Mouse (Mus musculus) ES-Bruce4 (cell line): ENCODE measurements around the gene Dram1. TPM values are rescaled to one million over a fixed set of nuclear protein-coding genes. Genes with fewer than 3 reads are reported as not detected.

Source experiments
- H3K27ac ChIP-seq: 2 replicates; pipeline ENCODE4 v1.5.1; 2012; ENCODE audit warnings: low read length, inconsistent platforms; ENCODE audit not compliant: insufficient read depth
- H3K27me3 ChIP-seq: 2 replicates; pipeline ENCODE4 v1.6.1; 2012; ENCODE audit warnings: mild to moderate bottlenecking, low read length, inconsistent platforms; ENCODE audit not compliant: control insufficient read depth, poor library complexity, insufficient read depth, severe bottlenecking
- H3K36me3 ChIP-seq: 2 replicates; pipeline ENCODE4 v1.6.1; 2012; ENCODE audit warnings: inconsistent platforms, mild to moderate bottlenecking, low read length, moderate library complexity; ENCODE audit not compliant: control insufficient read depth, poor library complexity, insufficient read depth, severe bottlenecking
- H3K4me1 ChIP-seq: one replicate; pipeline ENCODE4 v1.8.1; 2011; ENCODE audit warnings: low read length; ENCODE audit not compliant: control insufficient read depth, insufficient read depth
- H3K4me3 ChIP-seq: 2 replicates; pipeline ENCODE4 v1.5.1; 2011; ENCODE audit warnings: low read depth, mild to moderate bottlenecking, low read length
- H3K9ac ChIP-seq: 2 replicates; pipeline ENCODE4 v1.6.1; 2012; ENCODE audit warnings: low read depth, mild to moderate bottlenecking, inconsistent platforms; ENCODE audit not compliant: poor library complexity, severe bottlenecking
- H3K9me3 ChIP-seq: replicated peaks from 2 replicates; pipeline ENCODE4 v1.6.1; 2012; ENCODE audit warnings: mild to moderate bottlenecking, low read length, inconsistent platforms; ENCODE audit not compliant: control insufficient read depth, poor library complexity, insufficient read depth, severe bottlenecking
- CTCF ChIP-seq: IDR thresholded peaks from one replicate; pipeline ENCODE4 v1.8.1; 2011; ENCODE audit warnings: low read depth, low read length
- EP300 ChIP-seq: IDR thresholded peaks from 2 replicates; pipeline ENCODE4 v1.6.1; 2011; ENCODE audit warnings: low read depth, low read length; ENCODE audit not compliant: insufficient read depth
- POLR2A ChIP-seq: IDR thresholded peaks from one replicate; pipeline ENCODE4 v1.8.1; 2011; ENCODE audit warnings: low read length; ENCODE audit not compliant: insufficient read depth
- polyA plus RNA-seq: library from polyadenylated mRNA; stranded (reverse); fragments of >200 nt; gene quantifications from 2 replicates; pipeline ENCODE4 v1.2.4, GENCODE M21; 2011; ENCODE audit warnings: low read depth; ENCODE audit not compliant: missing spikeins, insufficient read depth, insufficient read length

The Dram1 gene
- polyA plus RNA-seq, 1 experiment: 0.57 TPM

GRCm38 (mm10) chr10:88284343-88284990 lies 94.4 kb downstream of the Dram1 start:
- Histone ChIP-seq H3K4me3 (no peak overlapping the region), H3K9ac (no peak overlapping the region), H3K36me3 (no peaks in the 10 kb centered on the region), H3K9me3 (no peaks in the 10 kb centered on the region), H3K4me1 (no peaks in the 10 kb centered on the region), H3K27me3 (no peaks in the 10 kb centered on the region), H3K27ac (no peak overlapping the region)
- no peak for TF ChIP-seq EP300

- Histone ChIP-seq H3K27me3 (no peaks in the 10 kb centered on the region), H3K4me1 (peaks cover 2% of the 10 kb centered on the region)
Measured at GRCm38 (mm10) chr10:88281699-88282098, 97.2 kb downstream of the Dram1 start.

GRCm38 (mm10) chr10:88274045-88274444 lies 104.8 kb downstream of the Dram1 start:
- Histone ChIP-seq H3K27ac (no peak overlapping the region), H3K4me1 (peaks cover 3% of the 10 kb centered on the region), H3K27me3 (no peaks in the 10 kb centered on the region), H3K9ac (no peak overlapping the region), H3K36me3 (no peaks in the 10 kb centered on the region), H3K4me3 (no peak overlapping the region), H3K9me3 (no peaks in the 10 kb centered on the region)
- TF ChIP-seq EP300 (no peak), CTCF (no peak), POLR2A (no peak)

More at GRCm38 (mm10) chr10:88281699-88282098, 97.2 kb downstream of the Dram1 start:
- Histone ChIP-seq H3K36me3 (no peaks in the 10 kb centered on the region), H3K27ac (no peak overlapping the region), H3K9me3 (no peaks in the 10 kb centered on the region), H3K4me3 (no peak overlapping the region), H3K9ac (no peak overlapping the region)
- TF ChIP-seq EP300: no peak
- no peak for TF ChIP-seq CTCF
- no peak for TF ChIP-seq POLR2A

Other genes starting within 250 kb of the Dram1 start
- gene Parpbp, start 232.1 kb downstream of the Dram1 start, polyA plus RNA-seq: 30.6 and 38.3 TPM in 2 replicates
- gene Nup37, start 232.1 kb downstream of the Dram1 start, polyA plus RNA-seq: 99.2 and 105 TPM in 2 replicates
- 57.9 and 60.8 TPM in 2 replicates for gene Washc3, start 178.0 kb downstream of the Dram1 start, polyA plus RNA-seq
- 21.2 and 25.7 TPM in 2 replicates for gene Gnptab, start 52 bp upstream of the Dram1 start, polyA plus RNA-seq
- 10.1 and 15.9 TPM in 2 replicates for gene Sycp3, start 80.5 kb upstream of the Dram1 start, polyA plus RNA-seq
- gene Chpt1, start 125.0 kb upstream of the Dram1 start, polyA plus RNA-seq: 17.9 and 18.0 TPM in 2 replicates
- gene Mybpc1, start 226.1 kb upstream of the Dram1 start, polyA plus RNA-seq: not detected in 2 replicates